Mouse (Mus musculus) liver, adult 2 months (tissue): Measurements from ENCODE around the gene Crhr1. TPM values are rescaled to one million over a fixed set of nuclear protein-coding genes. Genes with fewer than 3 reads are reported as not detected.

Experiments
- DNase-seq: peaks from one replicate; pipeline ENCODE4 v3.0.0-alpha.2; 2011; ENCODE audit warnings: low read depth, low spot score; ENCODE audit errors: extremely low read depth
- H3K27ac ChIP-seq: fragments of 200-500 bp; replicated peaks from 2 replicates; pipeline ENCODE4 v1.5.1; 2012; ENCODE audit warnings: low read depth, mild to moderate bottlenecking, control low read depth, inconsistent platforms, low read length; ENCODE audit not compliant: insufficient read depth
- H3K27me3 ChIP-seq: fragments of 200-500 bp; 2 replicates; pipeline ENCODE4 v1.6.1; 2012; ENCODE audit warnings: mild to moderate bottlenecking, moderate library complexity, low read length, inconsistent platforms; ENCODE audit not compliant: control insufficient read depth, insufficient read depth
- H3K36me3 ChIP-seq: fragments of 200-500 bp; 2 replicates; pipeline ENCODE4 v1.6.1; 2012; ENCODE audit warnings: low read length, inconsistent platforms; ENCODE audit not compliant: control insufficient read depth, insufficient read depth
- H3K4me1 ChIP-seq: fragments of 200-500 bp; 2 replicates; pipeline ENCODE4 v1.6.1; 2011; ENCODE audit warnings: low read length; ENCODE audit not compliant: control insufficient read depth, insufficient read depth
- H3K4me3 ChIP-seq: fragments of 200-500 bp; 2 replicates; pipeline ENCODE4 v1.5.1; 2011; ENCODE audit warnings: low read depth, mild to moderate bottlenecking, control low read depth, low read length, moderate library complexity; ENCODE audit not compliant: insufficient read depth
- H3K79me2 ChIP-seq: fragments of 200-500 bp; 2 replicates; pipeline ENCODE4 v1.6.1; 2012; ENCODE audit warnings: inconsistent platforms, mild to moderate bottlenecking, low read length, moderate library complexity; ENCODE audit not compliant: control insufficient read depth, insufficient read depth
- H3K9ac ChIP-seq: fragments of 200-500 bp; 2 replicates; pipeline ENCODE4 v1.6.1; 2012; ENCODE audit warnings: low read depth, mild to moderate bottlenecking, control low read depth, inconsistent platforms, low read length
- CTCF ChIP-seq: fragments of 200-500 bp; IDR thresholded peaks from 2 replicates; pipeline ENCODE4 v1.5.1; 2011; ENCODE audit warnings: low read depth, low read length, control low read depth
- POLR2A ChIP-seq: fragments of 200-500 bp; IDR thresholded peaks from 2 replicates; pipeline ENCODE4 v1.6.1; 2011; ENCODE audit warnings: low read length, control low read depth; ENCODE audit not compliant: insufficient read depth; ENCODE audit errors: extremely low read depth
- WGBS: fragments of 180-500 bp; shearing (Covaris S2); methylation state at CpG from one replicate; pipeline ENCODE4 v1.1.7; 2018; 5-methylcytosine and 5-hydroxymethylcytosine counted together
- polyA plus RNA-seq: library from polyadenylated mRNA; depleted of rRNA; stranded (reverse); fragments of >200 nt; gene quantifications from 2 replicates; pipeline ENCODE4 v1.2.3, GENCODE M21; 2012; rRNA removed
- total RNA-seq: library from RNA; depleted of rRNA; stranded (reverse); fragments of >200 nt; gene quantifications from 2 replicates; pipeline ENCODE4 v1.2.3, GENCODE M21; 2014; rRNA removed

The Crhr1 gene
- total and polyA plus RNA-seq, 2 experiments = 0.04 TPM; not detected in 1

GRCm38 (mm10) chr11:104221751-104222150 lies 89.1 kb downstream of the Crhr1 start:
- no peak overlapping the region for H3K9ac ChIP-seq
- no peaks in the 10 kb centered on the region for H3K79me2 ChIP-seq
- no peak for TF ChIP-seq CTCF
- TF ChIP-seq POLR2A = no peak
- DNase-seq = no peak
- H3K4me1 ChIP-seq = no peaks in the 10 kb centered on the region
- H3K27ac ChIP-seq = no peak overlapping the region
- no peaks in the 10 kb centered on the region for H3K36me3 ChIP-seq
- no peak overlapping the region for H3K4me3 ChIP-seq
- 81% methylated on average over 5 of the region's 5 CpGs for WGBS
- 0 out of 2 replicates have a peak, but pooled peaks cover 3% of the 10 kb centered on the region for H3K27me3 ChIP-seq

GRCm38 (mm10) chr11:104223301-104223700 lies 90.6 kb downstream of the Crhr1 start:
- 80% methylated on average over 9 of the region's 9 CpGs for WGBS
- no peaks in the 10 kb centered on the region for H3K36me3 ChIP-seq
- H3K4me1 ChIP-seq = no peaks in the 10 kb centered on the region
- no peak overlapping the region for H3K4me3 ChIP-seq
- no peaks in the 10 kb centered on the region for H3K79me2 ChIP-seq
- H3K27me3 ChIP-seq = 0 out of 2 replicates have a peak, but pooled peaks cover 3% of the 10 kb centered on the region
- H3K9ac ChIP-seq = no peak overlapping the region
- no peak overlapping the region for H3K27ac ChIP-seq
- TF ChIP-seq CTCF (no peak), POLR2A (no peak)
- no peak for DNase-seq

Other genes with a start within 250 kb of the Crhr1 start
- gene Nsf, start 178.8 kb upstream of the Crhr1 start, total RNA-seq = 10.2 and 11.9 TPM in 2 replicates
- 9.8 and 14.0 TPM in 2 replicates for gene Nsf, start 178.8 kb upstream of the Crhr1 start, polyA plus RNA-seq
- 6.6 and 7.8 TPM in 2 replicates for gene Arf2, start 166.1 kb upstream of the Crhr1 start, total RNA-seq
- gene Arf2, start 166.1 kb upstream of the Crhr1 start, polyA plus RNA-seq = 3.8 and 4.3 TPM in 2 replicates
- not detected in 2 replicates for gene Sppl2c, start 53.5 kb downstream of the Crhr1 start, total RNA-seq
- gene Sppl2c, start 53.5 kb downstream of the Crhr1 start, polyA plus RNA-seq = not detected in 2 replicates
- gene Mapt, start 98.5 kb downstream of the Crhr1 start, total RNA-seq = 1.5 and 1.6 TPM in 2 replicates
- gene Mapt, start 98.5 kb downstream of the Crhr1 start, polyA plus RNA-seq = 1.2 and 1.4 TPM in 2 replicates